Mouse (Mus musculus) cerebellum, adult 2 months (tissue): ENCODE measurements around the gene Fam187b.
"Not testable (repeated sequence)": the region's sequence is repeated elsewhere in the genome, so short reads cannot be mapped to it uniquely, and the experiment has no call there.

Source experiments
- CTCF ChIP-seq: fragments of 200-500 bp; IDR thresholded peaks from 2 replicates; pipeline ENCODE4 v1.5.1; 2011; ENCODE audit warnings: low read depth, mild to moderate bottlenecking, control low read depth, low read length, moderate library complexity, borderline replicate concordance; ENCODE audit not compliant: insufficient read depth
- POLR2A ChIP-seq: fragments of 200-500 bp; IDR thresholded peaks from 2 replicates; pipeline ENCODE4 v1.6.1; 2011; ENCODE audit warnings: low read length, control low read depth, borderline replicate concordance; ENCODE audit not compliant: insufficient read depth

DNA sequence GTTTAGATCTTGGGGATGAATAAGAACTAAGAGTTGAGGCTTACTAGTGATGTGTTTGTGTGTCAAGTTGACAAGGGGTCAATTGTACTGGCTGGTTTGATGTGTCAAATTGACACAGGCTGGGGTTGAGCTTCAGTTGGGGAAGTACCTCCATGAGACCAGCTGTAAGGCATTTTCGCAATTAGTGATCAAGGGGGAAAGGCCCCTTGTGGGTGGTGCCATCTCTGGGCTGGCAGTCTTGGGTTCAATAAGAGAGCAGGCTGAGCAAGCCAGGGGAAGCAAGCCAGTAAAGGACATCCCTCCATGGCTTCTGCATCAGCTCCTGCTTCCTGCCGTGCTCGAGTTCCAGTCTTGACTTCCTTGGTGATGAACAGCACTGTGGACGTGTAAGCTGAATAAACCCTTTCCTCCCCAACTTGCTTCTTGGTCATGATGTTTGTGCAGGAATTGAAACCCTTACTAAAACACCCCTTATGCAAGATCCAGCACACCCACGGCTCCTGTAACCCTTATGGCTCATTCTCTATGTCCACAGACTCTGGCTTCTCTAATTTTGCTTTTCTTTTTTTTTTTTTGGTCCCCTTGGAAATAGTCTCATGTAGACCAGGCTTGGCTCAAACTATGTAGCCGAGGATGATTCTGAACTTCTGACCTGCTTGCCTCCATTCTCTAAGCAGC, 38.0 kb upstream of the Fam187b start:
- TF ChIP-seq CTCF, POLR2A: not testable (repeated sequence)
